Mouse (Mus musculus) stomach, embryonic 14.5 days (tissue): ENCODE data around the gene Dok5. TPM values are rescaled to one million over a fixed set of nuclear protein-coding genes. Genes with fewer than 3 reads are reported as not detected.

Experiments
- ATAC-seq: fragments of 200-750 bp; cut with Nextera tagmentation; 2 replicates; pipeline ENCODE4 v1.8.0; 2017; ENCODE audit warnings: low read depth, moderate TSS enrichment; ENCODE audit not compliant: insufficient number of reproducible peaks, insufficient read depth, low FRiP score
- H3K27ac ChIP-seq: fragments of 300-500 bp; sonication (generic); 2 replicates; pipeline ENCODE4 v1.5.1; 2014; ENCODE audit warnings: mild to moderate bottlenecking, low read length, moderate library complexity, mixed read lengths
- H3K27me3 ChIP-seq: fragments of 300-500 bp; sonication (generic); 2 replicates; pipeline ENCODE4 v1.6.1; 2014; ENCODE audit warnings: low read length, control low read depth, mixed read lengths; ENCODE audit not compliant: control insufficient read depth, insufficient read depth
- H3K36me3 ChIP-seq: fragments of 300-500 bp; sonication (generic); 2 replicates; pipeline ENCODE4 v1.6.1; 2014; ENCODE audit warnings: mild to moderate bottlenecking, control low read depth, low read length, moderate library complexity, mixed read lengths; ENCODE audit not compliant: control insufficient read depth, insufficient read depth
- H3K4me1 ChIP-seq: fragments of 300-500 bp; sonication (generic); 2 replicates; pipeline ENCODE4 v1.6.1; 2014; ENCODE audit warnings: low read length, control low read depth, mixed read lengths; ENCODE audit not compliant: control insufficient read depth, insufficient read depth
- H3K4me2 ChIP-seq: fragments of 300-500 bp; sonication (generic); replicated peaks from 2 replicates; pipeline ENCODE4 v1.6.1; 2014; ENCODE audit warnings: low read depth, low read length, control low read depth
- H3K4me3 ChIP-seq: fragments of 300-500 bp; sonication (generic); 2 replicates; pipeline ENCODE4 v1.5.1; 2014; ENCODE audit warnings: low read depth, low read length, control low read depth
- H3K9ac ChIP-seq: fragments of 300-500 bp; sonication (generic); replicated peaks from 2 replicates; pipeline ENCODE4 v1.6.1; 2014; ENCODE audit warnings: low read depth, mild to moderate bottlenecking, control low read depth, low read length, moderate library complexity, mixed read lengths
- H3K9me3 ChIP-seq: fragments of 300-500 bp; sonication (generic); 2 replicates; pipeline ENCODE4 v1.6.1; 2016; ENCODE audit warnings: low read depth, low read length, control low read depth; ENCODE audit not compliant: control insufficient read depth
- WGBS: fragments of 180-500 bp; shearing (Covaris S2); extraction: QIAGEN DNeasy Blood & Tissue Kit; methylation state at CpG from one replicate; pipeline ENCODE4 v1.1.7; 2014; 5-methylcytosine and 5-hydroxymethylcytosine counted together
- polyA plus RNA-seq: library from polyadenylated mRNA; unstranded; fragments of >200 nt; fragmentation: Nextera tagmentation; extraction: Ambion mirVana; gene quantifications from 2 replicates; pipeline ENCODE4 v1.2.1, GENCODE M21; 2014

Dok5 gene
- polyA plus RNA-seq, 1 experiment from 2014 or later: 2.6 TPM

- WGBS: 72% methylated on average over 11 of the region's 11 CpGs
- H3K4me2 ChIP-seq: no peak overlapping the region
- no peaks in the 10 kb centered on the region for H3K9me3 ChIP-seq
- no peak overlapping the region for H3K9ac ChIP-seq
- no peaks in the 10 kb centered on the region for H3K27me3 ChIP-seq
- no peak for ATAC-seq
- H3K36me3 ChIP-seq: no peaks in the 10 kb centered on the region
- H3K4me1 ChIP-seq: no peaks in the 10 kb centered on the region
- H3K4me3 ChIP-seq: no peak overlapping the region
- no peak overlapping the region for H3K27ac ChIP-seq
Measured at GRCm38 (mm10) chr2:170712658-170713285, 18.8 kb upstream of the Dok5 start.

GRCm38 (mm10) chr2:170720386-170720785 is 11.2 kb upstream of the Dok5 start:
- 42% methylated on average over 4 of the region's 4 CpGs for WGBS
- Histone ChIP-seq H3K4me1 (no peaks in the 10 kb centered on the region), H3K36me3 (no peaks in the 10 kb centered on the region), H3K27ac (no peak overlapping the region), H3K27me3 (no peaks in the 10 kb centered on the region), H3K4me2 (no peak overlapping the region), H3K9me3 (no peaks in the 10 kb centered on the region), H3K9ac (no peak overlapping the region), H3K4me3 (no peak overlapping the region)
- no peak for ATAC-seq

GRCm38 (mm10) chr2:170724136-170724535 is 7.5 kb upstream of the Dok5 start:
- Histone ChIP-seq H3K9me3 (no peaks in the 10 kb centered on the region), H3K9ac (no peak overlapping the region), H3K4me1 (no peaks in the 10 kb centered on the region), H3K27me3 (no peaks in the 10 kb centered on the region), H3K36me3 (no peaks in the 10 kb centered on the region), H3K4me3 (no peak overlapping the region), H3K4me2 (no peak overlapping the region), H3K27ac (no peak overlapping the region)
- no peak for ATAC-seq
- 50% methylated on average over 13 of the region's 13 CpGs for WGBS

- no peaks in the 10 kb centered on the region for H3K36me3 ChIP-seq
- no peak for ATAC-seq
- no peak overlapping the region for H3K27ac ChIP-seq
- H3K9me3 ChIP-seq: no peaks in the 10 kb centered on the region
- WGBS: 75% methylated on average over 11 of the region's 11 CpGs
- H3K4me3 ChIP-seq: no peak overlapping the region
- H3K9ac ChIP-seq: no peak overlapping the region
- H3K4me1 ChIP-seq: no peaks in the 10 kb centered on the region
- H3K4me2 ChIP-seq: no peak overlapping the region
- no peaks in the 10 kb centered on the region for H3K27me3 ChIP-seq
Measured at GRCm38 (mm10) chr2:170724716-170725115, 6.9 kb upstream of the Dok5 start.

- Histone ChIP-seq H3K27ac (no peak overlapping the region), H3K4me1 (no peaks in the 10 kb centered on the region), H3K9ac (no peak overlapping the region), H3K27me3 (no peaks in the 10 kb centered on the region), H3K4me2 (no peak overlapping the region), H3K4me3 (no peak overlapping the region), H3K9me3 (no peaks in the 10 kb centered on the region), H3K36me3 (no peaks in the 10 kb centered on the region)
- WGBS: 89% methylated on average over 5 of the region's 5 CpGs
- ATAC-seq: no peak
Measured at GRCm38 (mm10) chr2:170725796-170726195, 5.8 kb upstream of the Dok5 start.

- no peaks in the 10 kb centered on the region for H3K9me3 ChIP-seq
- no peak for ATAC-seq
- H3K9ac ChIP-seq: no peak overlapping the region
- H3K4me1 ChIP-seq: peaks cover 3% of the 10 kb centered on the region; the same call in 1 of the 2 replicates
- H3K27me3 ChIP-seq: no peaks in the 10 kb centered on the region
- H3K36me3 ChIP-seq: no peaks in the 10 kb centered on the region
- no peak overlapping the region for H3K4me2 ChIP-seq
- no peak overlapping the region for H3K27ac ChIP-seq
- 48% methylated on average over 6 of the region's 6 CpGs for WGBS
- H3K4me3 ChIP-seq: no peak overlapping the region
Measured at GRCm38 (mm10) chr2:170726996-170727710, 4.5 kb upstream of the Dok5 start.

- no peaks in the 10 kb centered on the region for H3K27me3 ChIP-seq
- no peak overlapping the region for H3K9ac ChIP-seq
- no peak for ATAC-seq
- H3K4me1 ChIP-seq: peaks cover 3% of the 10 kb centered on the region; the same call in 1 of the 2 replicates
- 88% methylated on average over 9 of the region's 9 CpGs for WGBS
- H3K9me3 ChIP-seq: no peaks in the 10 kb centered on the region
- H3K36me3 ChIP-seq: no peaks in the 10 kb centered on the region
- no peak overlapping the region for H3K27ac ChIP-seq
- H3K4me2 ChIP-seq: no peak overlapping the region
- no peak overlapping the region for H3K4me3 ChIP-seq
Measured at GRCm38 (mm10) chr2:170728864-170729263, 2.7 kb upstream of the Dok5 start.

- Histone ChIP-seq H3K9me3 (no peaks in the 10 kb centered on the region), H3K4me1 (peaks cover 3% of the 10 kb centered on the region; the same call in 1 of the 2 replicates), H3K9ac (no peak overlapping the region), H3K27ac (no peak overlapping the region), H3K4me2 (no peak overlapping the region), H3K36me3 (no peaks in the 10 kb centered on the region), H3K27me3 (no peaks in the 10 kb centered on the region), H3K4me3 (no peak overlapping the region)
- 49% methylated on average over 2 of the region's 2 CpGs for WGBS
- no peak for ATAC-seq
Measured at GRCm38 (mm10) chr2:170729661-170730060, 1.9 kb upstream of the Dok5 start.
